Mouse (Mus musculus): ENCODE measurements at regions not wholly inside any gene's neighbourhood (a gene's known extent, or its start where the extent isn't known, plus 50 kb on each side); places are given as distances from the start of the nearest gene placed in this dataset.

- TF ChIP-seq CTCF (IDR thresholded peaks at IDR 0.05; ENCODE audit: low read depth, low read length) (no peak), POLR2A (IDR thresholded peaks at IDR 0.05; ENCODE audit: borderline replicate concordance, low read depth, low read length) (no peak)
Measured at GRCm38 (mm10) chr12:27984261-27984841, 567.8 kb downstream of the Dcdc2c start.

Measured in bone marrow macrophage, adult 2 months (primary cell).